Mouse (Mus musculus) lung, adult 2 months (tissue): ENCODE results near the gene Cacna1s.

Experiments used
- CTCF ChIP-seq: fragments of 200-500 bp; IDR thresholded peaks from 2 replicates; pipeline ENCODE4 v1.5.1; 2011; ENCODE audit warnings: mild to moderate bottlenecking, low read length, control low read depth; ENCODE audit not compliant: insufficient read depth
- POLR2A ChIP-seq: fragments of 200-500 bp; IDR thresholded peaks from 2 replicates; pipeline ENCODE4 v1.6.1; 2011; ENCODE audit warnings: low read depth, mild to moderate bottlenecking, control low read depth, low read length, borderline replicate concordance; ENCODE audit errors: extremely low read depth

- TF ChIP-seq CTCF = no peak
- TF ChIP-seq POLR2A = no peak
These were observed 8.7 kb downstream of the Cacna1s start for GRCm38 (mm10) chr1:136061041-136061789.
